Mouse (Mus musculus): ENCODE measurements around the gene Clca3a2. TPM values are rescaled to one million over a fixed set of nuclear protein-coding genes. Genes with fewer than 3 reads are reported as not detected.

Clca3a2 gene
- 0.17 and 0.38 TPM in 2 replicates for polyA plus RNA-seq (2012; rRNA removed)

GRCm38 (mm10) chr3:144819219-144819618 lies at the start of gene Clca3a2:
Gene Clca3a2, minus strand, starts transcription at chr3:144819494.

GRCm38 (mm10) chr3:144849014-144849556 lies 29.8 kb upstream of the Clca3a2 start, which contains the start of gene Clca3b:
Gene Clca3b, minus strand, starts transcription at chr3:144849357.

GRCm38 (mm10) chr3:144760592-144761309 lies 58.5 kb downstream of the Clca3a2 start, which contains the start of gene Clca3a1:
Gene Clca3a1, minus strand, starts transcription at chr3:144760977.

Other genes starting within 250 kb of the Clca3a2 start
- gene Hs2st1, start 249.3 kb downstream of the Clca3a2 start, polyA plus RNA-seq (2012; rRNA removed): 26.1 and 28.4 TPM in 2 replicates
- 309 and 334 TPM in 2 replicates for gene Selenof, start 249.2 kb downstream of the Clca3a2 start, polyA plus RNA-seq (2012; rRNA removed)
- gene Sh3glb1, start 99.2 kb downstream of the Clca3a2 start, polyA plus RNA-seq (2012; rRNA removed): 33.4 and 35.6 TPM in 2 replicates
- gene Clca3a1, start 58.5 kb downstream of the Clca3a2 start, polyA plus RNA-seq (2012; rRNA removed): 0.58 and 1.3 TPM in 2 replicates
- 0.03 TPM in 1 of 2 replicates, not detected in the other for gene Clca3b, start 29.9 kb upstream of the Clca3a2 start, polyA plus RNA-seq (2012; rRNA removed)
- 0.01 and 0.03 TPM in 2 replicates for gene Clca4b, start 113.0 kb upstream of the Clca3a2 start, polyA plus RNA-seq (2012; rRNA removed)
- 0.03 TPM in 1 of 2 replicates, not detected in the other for gene Clca4a, start 155.6 kb upstream of the Clca3a2 start, polyA plus RNA-seq (2012; rRNA removed)
- 0.01 TPM in 1 of 2 replicates, not detected in the other for gene Clca1, start 213.3 kb upstream of the Clca3a2 start, polyA plus RNA-seq (2012; rRNA removed)